Mouse (Mus musculus) heart, embryonic 15.5 days (tissue): ENCODE results near the gene Stim1. TPM values are rescaled to one million over a fixed set of nuclear protein-coding genes. Genes with fewer than 3 reads are reported as not detected.
A peak's percentile ranks its signal among the peaks of the same experiment; 100 is the strongest.
"Not testable (repeated sequence)": the region's sequence is repeated elsewhere in the genome, so short reads cannot be mapped to it uniquely, and the experiment has no call there.

Source experiments
- ATAC-seq: fragments of 200-750 bp; cut with Nextera tagmentation; replicated peaks from 2 replicates; pipeline ENCODE4 v1.8.0; 2017; ENCODE audit warnings: low read depth, moderate TSS enrichment; ENCODE audit not compliant: insufficient number of reproducible peaks, insufficient read depth, low FRiP score
- H3K27ac ChIP-seq: fragments of 300-500 bp; sonication (generic); 2 replicates; pipeline ENCODE4 v1.5.1; 2015; ENCODE audit warnings: mild to moderate bottlenecking, inconsistent platforms
- H3K27me3 ChIP-seq: fragments of 300-500 bp; sonication (generic); 2 replicates; pipeline ENCODE4 v1.6.1; 2015; ENCODE audit warnings: inconsistent platforms
- H3K36me3 ChIP-seq: fragments of 300-500 bp; sonication (generic); 2 replicates; pipeline ENCODE4 v1.6.1; 2015; ENCODE audit warnings: mild to moderate bottlenecking, inconsistent platforms
- H3K4me1 ChIP-seq: fragments of 300-500 bp; sonication (generic); replicated peaks from 2 replicates; pipeline ENCODE4 v1.6.1; 2015; ENCODE audit warnings: inconsistent platforms
- H3K4me2 ChIP-seq: fragments of 300-500 bp; sonication (generic); 2 replicates; pipeline ENCODE4 v1.6.1; 2015; ENCODE audit warnings: inconsistent platforms, mild to moderate bottlenecking, moderate library complexity
- H3K4me3 ChIP-seq: fragments of 300-500 bp; sonication (generic); 2 replicates; pipeline ENCODE4 v1.5.1; 2015; ENCODE audit warnings: mild to moderate bottlenecking, inconsistent platforms
- H3K9ac ChIP-seq: fragments of 300-500 bp; sonication (generic); 2 replicates; pipeline ENCODE4 v1.6.1; 2015; ENCODE audit warnings: mild to moderate bottlenecking, inconsistent platforms
- H3K9me3 ChIP-seq: fragments of 300-500 bp; sonication (generic); replicated peaks from 2 replicates; pipeline ENCODE4 v1.6.1; 2016; ENCODE audit warnings: inconsistent platforms
- WGBS: fragments of 180-500 bp; shearing (Covaris S2); methylation state at CpG from one replicate; pipeline ENCODE4 v1.1.7; 2015; ENCODE audit warnings: mixed read lengths; 5-methylcytosine and 5-hydroxymethylcytosine counted together
- polyA plus RNA-seq: library from polyadenylated mRNA; unstranded; fragments of >200 nt; fragmentation: Nextera tagmentation; extraction: Ambion mirVana; gene quantifications from 2 replicates; pipeline ENCODE4 v1.2.1, GENCODE M21; 2015

The Stim1 gene
- polyA plus RNA-seq, 1 experiment from 2014 or later = 14.7 TPM

GRCm38 (mm10) chr7:102407440-102407839, 139.8 kb downstream of the Stim1 start:
- H3K9me3 ChIP-seq = no peaks in the 10 kb centered on the region
- no peak overlapping the region for H3K9ac ChIP-seq
- H3K4me3 ChIP-seq = no peak overlapping the region
- H3K4me1 ChIP-seq = no peaks in the 10 kb centered on the region
- H3K36me3 ChIP-seq = no peaks in the 10 kb centered on the region
- no peak overlapping the region for H3K27ac ChIP-seq
- H3K4me2 ChIP-seq = no peak overlapping the region
- no peak for ATAC-seq
- no peaks in the 10 kb centered on the region for H3K27me3 ChIP-seq

- ATAC-seq, H3K9me3 ChIP-seq, H3K9ac ChIP-seq, H3K4me1 ChIP-seq, H3K27ac ChIP-seq, H3K36me3 ChIP-seq, H3K4me3 ChIP-seq, H3K4me2 ChIP-seq, H3K27me3 ChIP-seq: not testable (repeated sequence)
- 92% methylated on average over 9 of the region's 9 CpGs for WGBS
Measured at GRCm38 (mm10) chr7:102415272-102415671, 147.7 kb downstream of the Stim1 start.

GRCm38 (mm10) chr7:102415841-102416240, 148.2 kb downstream of the Stim1 start:
- no peak overlapping the region for H3K9ac ChIP-seq
- no peaks in the 10 kb centered on the region for H3K36me3 ChIP-seq
- no peaks in the 10 kb centered on the region for H3K9me3 ChIP-seq
- H3K4me1 ChIP-seq = no peaks in the 10 kb centered on the region; the same call in 1 of the 2 replicates
- no peak for ATAC-seq
- no peak overlapping the region for H3K4me3 ChIP-seq
- no peak overlapping the region for H3K4me2 ChIP-seq
- 53% methylated on average over 6 of the region's 6 CpGs for WGBS
- H3K27ac ChIP-seq = no peak overlapping the region
- no peaks in the 10 kb centered on the region for H3K27me3 ChIP-seq

- Histone ChIP-seq H3K9me3 (no peaks in the 10 kb centered on the region), H3K36me3 (no peaks in the 10 kb centered on the region), H3K27ac (no peak overlapping the region), H3K27me3 (no peaks in the 10 kb centered on the region), H3K4me2 (no peak overlapping the region), H3K4me3 (no peak overlapping the region), H3K4me1 (no peaks in the 10 kb centered on the region; the same call in 1 of the 2 replicates), H3K9ac (no peak overlapping the region)
- WGBS = 3% methylated on average over 4 of the region's 4 CpGs
- no peak for ATAC-seq
Measured at GRCm38 (mm10) chr7:102417398-102417797, 149.8 kb downstream of the Stim1 start.

GRCm38 (mm10) chr7:102422036-102422435, 154.4 kb downstream of the Stim1 start:
- H3K4me1 ChIP-seq = no peaks in the 10 kb centered on the region
- H3K9ac ChIP-seq = no peak overlapping the region
- no peaks in the 10 kb centered on the region for H3K27me3 ChIP-seq
- H3K27ac ChIP-seq = no peak overlapping the region
- no peak for ATAC-seq
- H3K36me3 ChIP-seq = no peaks in the 10 kb centered on the region
- 95% methylated on average over 2 of the region's 2 CpGs for WGBS
- H3K9me3 ChIP-seq = no peaks in the 10 kb centered on the region
- H3K4me2 ChIP-seq = no peak overlapping the region
- H3K4me3 ChIP-seq = no peak overlapping the region

GRCm38 (mm10) chr7:102425933-102426685, 158.5 kb downstream of the Stim1 start:
- 60% methylated on average over 6 of the region's 6 CpGs for WGBS

GRCm38 (mm10) chr7:102434344-102434743, 166.7 kb downstream of the Stim1 start:
- H3K27me3 ChIP-seq = no peaks in the 10 kb centered on the region
- no peak for ATAC-seq
- no peaks in the 10 kb centered on the region for H3K36me3 ChIP-seq
- H3K9me3 ChIP-seq = no peaks in the 10 kb centered on the region
- no peak overlapping the region for H3K27ac ChIP-seq
- no peak overlapping the region for H3K9ac ChIP-seq
- no peak overlapping the region for H3K4me3 ChIP-seq
- no peak overlapping the region for H3K4me2 ChIP-seq
- WGBS = 70% methylated on average over 2 of the region's 2 CpGs
- H3K4me1 ChIP-seq = no peaks in the 10 kb centered on the region

More at GRCm38 (mm10) chr7:102425933-102426685, 158.5 kb downstream of the Stim1 start:
- Histone ChIP-seq H3K9me3 (no peaks in the 10 kb centered on the region), H3K9ac (no peak overlapping the region), H3K36me3 (no peaks in the 10 kb centered on the region), H3K27ac (no peak overlapping the region), H3K4me2 (no peak overlapping the region), H3K4me3 (no peak overlapping the region), H3K27me3 (no peaks in the 10 kb centered on the region), H3K4me1 (no peaks in the 10 kb centered on the region)
- no peak; the same call in 1 of the 2 replicates for ATAC-seq

GRCm38 (mm10) chr7:102440822-102441656, 173.4 kb downstream of the Stim1 start:
- H3K4me3 ChIP-seq = peak overlapping the region; percentile 77
- WGBS = 53% methylated on average over 15 of the region's 15 CpGs
- no peak for ATAC-seq
- H3K27ac ChIP-seq = no peak overlapping the region
- H3K27me3 ChIP-seq = no peaks in the 10 kb centered on the region
- H3K4me1 ChIP-seq = peaks cover 20% of the 10 kb centered on the region
- peaks cover 8% of the 10 kb centered on the region for H3K36me3 ChIP-seq
- no peak overlapping the region for H3K9ac ChIP-seq
- H3K9me3 ChIP-seq = no peaks in the 10 kb centered on the region
- H3K4me2 ChIP-seq = peak overlapping the region; percentile 37

- Histone ChIP-seq H3K9me3 (no peaks in the 10 kb centered on the region), H3K4me1 (peaks cover 20% of the 10 kb centered on the region), H3K36me3 (peaks cover 16% of the 10 kb centered on the region), H3K27ac (peak within 1 kb of the TSS; percentile 73), H3K9ac (peak within 1 kb of the TSS; percentile 76), H3K4me2 (peak within 1 kb of the TSS; percentile 71), H3K27me3 (no peaks in the 10 kb centered on the region), H3K4me3 (peak within 1 kb of the TSS; percentile 77)
- peak; percentile 98 for ATAC-seq
- under 1% methylated on average over 56 of the region's 56 CpGs for WGBS
Measured at GRCm38 (mm10) chr7:102441657-102442391, 174.2 kb downstream of the Stim1 start, which contains the start of gene Rrm1. Gene Rrm1, plus strand, starts transcription at chr7:102441695.

- no peaks in the 10 kb centered on the region for H3K27me3 ChIP-seq
- peaks cover 21% of the 10 kb centered on the region for H3K36me3 ChIP-seq
- 2% methylated on average over 4 of the region's 4 CpGs for WGBS
- no peaks in the 10 kb centered on the region for H3K9me3 ChIP-seq
- peak overlapping the region; percentile 77 for H3K4me3 ChIP-seq
- peak overlapping the region; percentile 71 for H3K4me2 ChIP-seq
- H3K27ac ChIP-seq = peak overlapping the region; percentile 73
- no peak for ATAC-seq
- peaks cover 20% of the 10 kb centered on the region for H3K4me1 ChIP-seq
- peak overlapping the region; percentile 76 for H3K9ac ChIP-seq
Measured at GRCm38 (mm10) chr7:102442432-102442831, 174.8 kb downstream of the Stim1 start.

GRCm38 (mm10) chr7:102444301-102444700, 176.7 kb downstream of the Stim1 start:
- H3K27me3 ChIP-seq = no peaks in the 10 kb centered on the region
- no peaks in the 10 kb centered on the region for H3K9me3 ChIP-seq
- H3K27ac ChIP-seq = no peak overlapping the region
- H3K4me3 ChIP-seq = no peak overlapping the region
- H3K4me1 ChIP-seq = peaks cover 20% of the 10 kb centered on the region
- no peak for ATAC-seq
- 49% methylated on average over 2 of the region's 2 CpGs for whole genome bisulfite sequencing
- peaks cover 34% of the 10 kb centered on the region for H3K36me3 ChIP-seq
- no peak overlapping the region for H3K9ac ChIP-seq
- no peak overlapping the region for H3K4me2 ChIP-seq
